Mouse (Mus musculus): ENCODE data around the gene Rps6kc1. TPM values are rescaled to one million over a fixed set of nuclear protein-coding genes. Genes with fewer than 3 reads are reported as not detected.
"Not testable (repeated sequence)": the region's sequence is repeated elsewhere in the genome, so short reads cannot be mapped to it uniquely, and the experiment has no call there.

Rps6kc1 gene
- polyA plus RNA-seq, 1 experiment from 2014 or later, result 11.9 TPM

DNA sequence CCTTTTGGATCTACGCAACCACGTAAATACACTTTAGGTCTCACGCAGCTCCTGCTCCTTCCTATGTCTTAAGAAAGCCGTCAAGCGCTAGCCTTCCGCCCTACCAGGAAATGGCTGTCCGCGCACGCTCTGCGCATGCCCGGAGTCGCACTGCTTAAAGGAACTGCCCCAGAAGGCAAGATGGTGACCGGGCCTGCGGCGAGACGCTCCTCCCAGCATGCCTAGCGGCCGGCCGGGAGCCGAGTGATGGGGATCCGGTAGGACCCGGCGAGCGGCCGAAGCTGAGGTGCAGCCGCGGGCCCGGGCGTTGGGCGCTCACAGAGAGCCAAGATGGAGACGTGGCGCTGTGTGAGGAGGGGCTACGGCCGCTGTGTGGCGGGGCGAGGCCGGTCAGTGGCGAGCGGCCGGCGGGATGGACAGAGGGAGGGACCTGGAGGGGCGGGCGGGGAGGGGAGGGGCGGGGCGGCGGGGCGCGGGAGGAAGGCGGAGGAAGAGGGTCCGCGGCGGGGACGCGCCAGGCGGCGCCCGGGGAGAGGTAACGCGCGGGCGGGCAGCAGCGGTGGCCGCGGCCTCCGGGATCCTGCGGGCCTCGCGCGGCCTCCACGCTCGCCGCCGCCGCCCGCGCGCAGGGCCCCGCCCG, 16.9 kb upstream of the Rps6kc1 start:
- ATAC-seq (ENCODE audit: insufficient number of reproducible peaks, low FRiP score), result peak; percentile 99
- Histone ChIP-seq H3K9ac (peak overlapping the region; percentile 97), H3K4me1 (replicated peaks) (peaks cover 14% of the 10 kb centered on the region), H3K4me2 (peak overlapping the region; percentile 84), H3K4me3 (peak overlapping the region; percentile 88), H3K9me3 (replicated peaks) (no peaks in the 10 kb centered on the region), H3K27me3 (replicated peaks) (0 out of 2 replicates have a peak, but pooled peaks cover 4% of the 10 kb centered on the region), H3K36me3 (peaks cover 4% of the 10 kb centered on the region; the same call in 1 of the 2 replicates), H3K27ac (ENCODE audit: poor library complexity, severe bottlenecking) (peak overlapping the region; percentile 99)
- whole genome bisulfite sequencing, result under 1% methylated on average over 56 of the region's 79 CpGs

DNA sequence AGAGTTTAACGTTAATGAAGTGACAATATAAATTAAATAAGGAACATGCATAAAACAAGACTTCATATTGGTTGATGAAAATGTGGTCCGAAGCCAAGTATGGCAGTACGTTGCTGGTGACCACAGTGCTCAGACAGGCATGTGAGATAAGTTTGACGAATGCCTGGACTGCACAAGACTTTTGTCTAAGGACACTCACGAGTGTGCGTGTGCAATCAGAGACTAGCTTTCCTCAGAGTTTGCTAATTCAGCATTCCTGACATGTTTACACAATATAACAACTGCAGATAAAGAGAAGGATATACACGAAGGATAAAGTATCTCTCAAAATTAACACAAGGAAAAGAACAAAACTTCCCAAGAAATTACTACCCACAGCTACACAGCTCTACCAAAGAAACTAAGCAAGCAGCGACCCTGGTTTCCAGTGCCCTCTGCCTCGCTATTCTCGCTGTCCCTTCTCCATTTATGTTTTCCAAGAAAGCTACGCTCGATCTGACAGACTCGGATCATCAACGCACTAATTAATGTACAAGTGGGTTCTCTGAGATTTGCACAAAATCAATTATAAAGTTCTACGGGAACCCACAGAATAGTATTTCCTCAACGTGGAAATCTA, 16.3 kb upstream of the Rps6kc1 start:
- H3K9me3 ChIP-seq (replicated peaks), result no peaks in the 10 kb centered on the region
- 9% methylated on average over 16 of the region's 16 CpGs for WGBS
- H3K27me3 ChIP-seq (replicated peaks), result 0 out of 2 replicates have a peak, but pooled peaks cover 4% of the 10 kb centered on the region

DNA sequence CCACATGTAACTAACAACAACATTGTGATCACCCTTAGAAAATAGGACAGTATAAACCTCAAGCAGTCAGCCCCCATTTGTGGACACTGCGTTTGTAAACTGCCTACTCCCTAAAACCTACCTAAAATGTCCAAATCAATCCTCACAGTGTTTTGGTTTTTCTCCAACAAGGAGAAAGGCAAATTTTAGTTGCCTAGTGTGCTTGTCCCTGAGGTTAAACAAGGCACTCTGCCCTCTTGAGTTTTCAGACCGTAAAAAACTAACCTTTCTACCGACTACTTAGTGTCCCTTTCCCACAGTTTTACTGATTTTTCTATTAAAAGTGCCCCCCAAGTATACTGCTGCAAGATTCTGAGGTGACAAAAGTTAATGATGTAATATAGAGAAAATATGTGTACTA, 15.7 kb upstream of the Rps6kc1 start:
- 84% methylated on average over 3 of the region's 3 CpGs for WGBS
- H3K36me3 ChIP-seq, result no peaks in the 10 kb centered on the region
- 0 out of 2 replicates have a peak, but pooled peaks cover 4% of the 10 kb centered on the region for H3K27me3 ChIP-seq (replicated peaks)
- peaks cover 14% of the 10 kb centered on the region for H3K4me1 ChIP-seq (replicated peaks)
- H3K27ac ChIP-seq (ENCODE audit: poor library complexity, severe bottlenecking), result no peak overlapping the region
- no peak overlapping the region for H3K9ac ChIP-seq
- no peak for ATAC-seq (ENCODE audit: insufficient number of reproducible peaks, low FRiP score)
- H3K9me3 ChIP-seq (replicated peaks), result no peaks in the 10 kb centered on the region
- peak overlapping the region; percentile 84; the same call in 1 of the 2 replicates for H3K4me2 ChIP-seq
- no peak overlapping the region for H3K4me3 ChIP-seq

More for the DNA sequence above, 16.3 kb upstream of the Rps6kc1 start:
- 0 out of 2 replicates have a peak, but pooled peaks have one; percentile 1 for ATAC-seq (ENCODE audit: insufficient number of reproducible peaks, low FRiP score)
- Histone ChIP-seq H3K4me1 (replicated peaks) (peaks cover 14% of the 10 kb centered on the region), H3K27ac (ENCODE audit: poor library complexity, severe bottlenecking) (peak overlapping the region; percentile 99), H3K4me3 (peak overlapping the region; percentile 88), H3K36me3 (peaks cover 2% of the 10 kb centered on the region; the same call in 1 of the 2 replicates), H3K4me2 (peak overlapping the region; percentile 84), H3K9ac (peak overlapping the region; percentile 97)

DNA sequence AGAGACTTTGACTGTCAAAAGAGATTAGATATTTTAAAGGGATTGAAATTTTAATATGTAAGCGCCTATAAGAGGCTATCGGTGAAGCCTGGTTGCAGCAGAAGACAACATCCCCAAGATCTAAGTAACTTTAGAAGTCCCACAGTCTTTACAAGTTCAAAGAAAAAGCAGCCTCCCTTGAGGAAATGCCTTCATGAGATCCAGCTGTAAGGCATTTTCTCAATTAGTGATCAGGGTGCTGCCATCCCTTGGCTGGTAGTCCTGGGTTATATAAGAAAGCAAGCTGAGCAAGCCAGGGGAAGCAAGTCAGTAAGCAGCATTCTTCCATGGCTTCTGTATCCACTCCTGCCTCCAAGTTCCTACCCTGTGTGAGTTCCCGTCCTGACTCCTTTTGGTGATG, 13.2 kb upstream of the Rps6kc1 start, which contains the start of gene Angel2:
TSS of gene Angel2 (plus strand) at position 301 of the 400 bp plus-strand sequence.
- not testable (repeated sequence) for H3K27ac ChIP-seq (ENCODE audit: poor library complexity, severe bottlenecking); H3K9ac ChIP-seq; H3K4me3 ChIP-seq; H3K36me3 ChIP-seq; H3K4me2 ChIP-seq; ATAC-seq (ENCODE audit: insufficient number of reproducible peaks, low FRiP score); H3K4me1 ChIP-seq (replicated peaks); H3K9me3 ChIP-seq (replicated peaks); H3K27me3 ChIP-seq (replicated peaks)
- WGBS, result 76% methylated on average over 3 of the region's 3 CpGs

DNA sequence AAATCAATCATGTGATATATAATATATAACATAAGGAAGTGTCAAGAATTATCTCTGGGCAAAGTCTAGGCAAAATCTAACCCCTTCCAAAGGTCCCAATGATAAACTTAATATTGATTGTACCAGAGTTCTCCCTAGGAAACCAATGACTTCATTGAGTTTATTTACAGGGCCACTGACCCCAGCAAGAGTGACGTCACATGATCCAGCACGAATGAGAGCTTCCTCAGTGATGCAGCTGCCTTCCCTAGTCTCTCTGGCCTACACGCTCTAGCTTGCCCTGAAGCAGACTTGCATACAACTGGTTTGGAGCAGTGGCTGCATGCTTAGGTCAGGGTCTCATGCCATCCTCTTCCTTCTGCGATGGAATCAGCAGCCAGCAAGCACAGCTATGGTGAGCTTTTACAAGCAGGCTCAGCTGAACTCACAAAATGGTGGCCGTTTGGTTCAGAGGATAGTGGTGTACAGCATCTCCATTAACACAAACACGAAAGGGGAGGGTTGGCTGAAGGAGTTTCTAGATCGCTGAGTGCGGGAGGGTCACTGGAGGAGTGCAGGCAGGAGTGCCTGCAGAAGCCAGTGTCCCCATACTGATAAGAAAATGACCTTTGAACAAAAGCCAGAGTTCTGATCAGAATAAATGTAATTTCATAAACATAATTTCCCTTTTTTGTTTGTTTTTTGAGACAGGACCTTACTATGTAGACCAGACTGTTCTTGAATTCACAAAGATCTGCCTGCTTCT, 8.3 kb upstream of the Rps6kc1 start:
- Histone ChIP-seq H3K4me1 (replicated peaks) (peaks cover 5% of the 10 kb centered on the region; the same call in 1 of the 2 replicates), H3K4me2 (no peak overlapping the region), H3K27ac (ENCODE audit: poor library complexity, severe bottlenecking) (no peak overlapping the region), H3K9me3 (replicated peaks) (no peaks in the 10 kb centered on the region), H3K4me3 (no peak overlapping the region), H3K27me3 (replicated peaks) (0 out of 2 replicates have a peak, but pooled peaks cover 4% of the 10 kb centered on the region), H3K9ac (no peak overlapping the region), H3K36me3 (no peaks in the 10 kb centered on the region)
- WGBS, result 68% methylated on average over 8 of the region's 8 CpGs
- no peak for ATAC-seq (ENCODE audit: insufficient number of reproducible peaks, low FRiP score)

DNA sequence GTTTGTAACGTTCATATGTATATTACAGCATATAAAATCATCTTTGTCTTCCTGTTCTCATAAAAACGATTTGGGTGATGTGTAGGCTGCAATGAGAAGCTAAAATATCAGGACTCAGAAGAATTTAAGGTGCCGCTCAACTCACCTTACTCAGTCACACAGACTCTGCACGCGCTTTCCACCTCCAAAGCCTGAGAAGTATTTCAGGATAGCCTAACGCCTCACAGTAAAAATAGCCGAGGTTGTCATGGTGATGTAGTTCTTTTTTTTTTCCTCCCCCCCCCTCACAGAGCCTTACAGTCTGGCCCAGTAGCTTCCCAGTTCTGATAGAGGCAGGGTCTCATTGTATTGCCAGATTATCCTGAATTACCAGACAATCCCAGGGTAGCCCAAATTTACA, 7.4 kb upstream of the Rps6kc1 start:
- 42% methylated on average over 7 of the region's 7 CpGs for WGBS
- no peaks in the 10 kb centered on the region for H3K9me3 ChIP-seq (replicated peaks)
- ATAC-seq (ENCODE audit: insufficient number of reproducible peaks, low FRiP score), result no peak
- H3K4me2 ChIP-seq, result no peak overlapping the region
- no peak overlapping the region for H3K27ac ChIP-seq (ENCODE audit: poor library complexity, severe bottlenecking)
- H3K4me1 ChIP-seq (replicated peaks), result peaks cover 5% of the 10 kb centered on the region; the same call in 1 of the 2 replicates
- no peaks in the 10 kb centered on the region for H3K36me3 ChIP-seq
- 0 out of 2 replicates have a peak, but pooled peaks cover 4% of the 10 kb centered on the region for H3K27me3 ChIP-seq (replicated peaks)
- no peak overlapping the region for H3K9ac ChIP-seq
- no peak overlapping the region for H3K4me3 ChIP-seq

DNA sequence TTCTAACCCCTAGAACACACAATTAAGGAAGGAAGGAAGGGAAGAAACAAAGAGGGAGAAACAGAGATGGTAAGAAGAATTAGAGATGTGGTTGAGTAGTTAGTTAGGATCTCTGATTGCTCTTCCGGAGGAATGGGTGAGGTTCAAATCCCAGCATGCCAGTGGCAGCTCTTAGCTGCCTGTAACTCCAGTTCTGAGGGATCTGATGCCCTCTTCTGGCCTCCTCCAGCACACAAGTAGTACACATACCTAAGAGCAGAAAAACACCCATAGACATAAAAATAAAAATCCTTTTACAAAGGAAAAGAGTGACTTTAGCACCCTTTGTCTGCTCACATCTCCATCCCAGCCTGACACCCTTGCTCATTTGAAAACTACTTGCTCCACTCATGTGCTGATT, 1.1 kb upstream of the Rps6kc1 start:
- H3K27ac ChIP-seq (ENCODE audit: poor library complexity, severe bottlenecking), result no peak overlapping the region
- no peak overlapping the region for H3K4me2 ChIP-seq
- H3K36me3 ChIP-seq, result no peaks in the 10 kb centered on the region
- ATAC-seq (ENCODE audit: insufficient number of reproducible peaks, low FRiP score), result no peak
- peaks cover 11% of the 10 kb centered on the region for H3K4me1 ChIP-seq (replicated peaks)
- no peaks in the 10 kb centered on the region for H3K27me3 ChIP-seq (replicated peaks)
- H3K4me3 ChIP-seq, result no peak overlapping the region
- no peaks in the 10 kb centered on the region for H3K9me3 ChIP-seq (replicated peaks)
- WGBS, result 57% methylated on average over 1 of the region's 1 CpGs
- no peak overlapping the region for H3K9ac ChIP-seq

DNA sequence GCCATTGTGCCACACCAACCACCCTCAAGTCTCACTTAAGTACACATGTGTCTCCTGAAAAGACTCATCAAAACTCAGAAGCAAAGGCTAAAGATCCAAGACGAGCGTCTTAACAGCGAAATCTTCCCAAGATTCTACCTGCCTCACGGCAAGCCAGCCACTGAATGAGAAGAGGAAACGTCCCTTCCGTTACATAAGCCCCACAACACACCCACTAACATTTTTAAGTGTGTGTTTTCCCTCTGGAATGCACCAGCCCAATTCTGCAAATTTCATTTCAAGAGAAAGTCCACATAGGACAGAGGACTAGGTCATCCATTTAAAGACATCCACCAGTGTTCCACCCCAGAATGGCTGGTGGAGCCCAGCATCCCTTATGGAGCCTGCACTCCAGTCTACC, 734 bp downstream of the Rps6kc1 start:
- Histone ChIP-seq H3K27ac (ENCODE audit: poor library complexity, severe bottlenecking) (no peak overlapping the region), H3K27me3 (replicated peaks) (no peaks in the 10 kb centered on the region), H3K9me3 (replicated peaks) (no peaks in the 10 kb centered on the region), H3K4me2 (peak overlapping the region; percentile 79), H3K36me3 (no peaks in the 10 kb centered on the region), H3K4me1 (replicated peaks) (peaks cover 11% of the 10 kb centered on the region), H3K9ac (peak overlapping the region; percentile 88), H3K4me3 (peak overlapping the region; percentile 90)
- WGBS, result 83% methylated on average over 6 of the region's 6 CpGs
- no peak for ATAC-seq (ENCODE audit: insufficient number of reproducible peaks, low FRiP score)

DNA sequence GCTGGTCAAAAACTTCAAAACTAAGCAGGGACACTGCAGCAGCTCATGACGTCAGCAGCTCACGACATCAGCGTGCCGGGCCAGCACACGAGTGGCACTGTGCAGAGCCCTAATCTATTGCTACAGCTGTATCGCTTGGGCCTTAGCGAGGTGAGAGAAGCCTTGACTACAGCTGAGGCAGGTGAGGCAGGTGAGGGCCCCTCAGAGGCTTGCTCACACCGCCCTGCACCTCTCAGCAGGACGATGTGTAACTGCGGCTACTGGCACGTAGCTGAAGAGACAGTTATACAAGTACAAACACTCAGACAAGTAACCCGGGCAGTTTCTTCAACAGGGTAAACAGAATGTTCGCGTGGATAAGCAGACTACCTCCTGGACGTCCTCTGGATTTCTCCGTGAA, 6.9 kb downstream of the Rps6kc1 start:
- ATAC-seq (ENCODE audit: insufficient number of reproducible peaks, low FRiP score), result no peak
- 88% methylated on average over 16 of the region's 16 CpGs for WGBS

DNA sequence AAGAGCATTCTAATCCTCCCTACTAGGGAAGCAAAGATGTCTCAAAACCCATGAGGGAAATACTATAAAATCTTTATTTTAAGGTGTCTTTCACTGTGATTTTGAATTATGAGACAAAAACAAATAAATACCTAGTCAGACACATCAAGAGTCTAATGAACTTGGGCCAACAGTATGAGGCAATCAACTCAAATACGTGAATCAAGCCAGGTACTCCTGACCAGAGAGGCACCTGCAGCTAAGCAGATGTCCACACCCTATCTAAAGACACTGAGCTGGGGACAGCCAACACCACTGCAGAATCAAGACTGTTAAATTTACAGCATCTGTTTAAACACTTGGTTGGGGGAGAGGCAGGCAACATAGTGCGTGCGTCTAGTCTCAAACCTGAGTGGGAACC, 7.4 kb downstream of the Rps6kc1 start:
- no peak for ATAC-seq (ENCODE audit: insufficient number of reproducible peaks, low FRiP score)
- no peaks in the 10 kb centered on the region for H3K9me3 ChIP-seq (replicated peaks)
- no peaks in the 10 kb centered on the region for H3K27me3 ChIP-seq (replicated peaks)
- peaks cover 1% of the 10 kb centered on the region; the same call in 1 of the 2 replicates for H3K4me1 ChIP-seq (replicated peaks)
- WGBS, result 89% methylated on average over 3 of the region's 3 CpGs
- H3K4me2 ChIP-seq, result no peak overlapping the region
- no peak overlapping the region for H3K4me3 ChIP-seq
- peaks cover 17% of the 10 kb centered on the region for H3K36me3 ChIP-seq
- H3K27ac ChIP-seq (ENCODE audit: poor library complexity, severe bottlenecking), result no peak overlapping the region
- H3K9ac ChIP-seq, result no peak overlapping the region

More for the DNA sequence above, 6.9 kb downstream of the Rps6kc1 start:
- H3K27me3 ChIP-seq (replicated peaks), result no peaks in the 10 kb centered on the region
- no peaks in the 10 kb centered on the region for H3K4me1 ChIP-seq (replicated peaks)
- H3K9ac ChIP-seq, result no peak overlapping the region
- H3K4me3 ChIP-seq, result no peak overlapping the region
- H3K9me3 ChIP-seq (replicated peaks), result no peaks in the 10 kb centered on the region
- no peak overlapping the region for H3K27ac ChIP-seq (ENCODE audit: poor library complexity, severe bottlenecking)
- H3K4me2 ChIP-seq, result no peak overlapping the region
- H3K36me3 ChIP-seq, result peaks cover 15% of the 10 kb centered on the region

DNA sequence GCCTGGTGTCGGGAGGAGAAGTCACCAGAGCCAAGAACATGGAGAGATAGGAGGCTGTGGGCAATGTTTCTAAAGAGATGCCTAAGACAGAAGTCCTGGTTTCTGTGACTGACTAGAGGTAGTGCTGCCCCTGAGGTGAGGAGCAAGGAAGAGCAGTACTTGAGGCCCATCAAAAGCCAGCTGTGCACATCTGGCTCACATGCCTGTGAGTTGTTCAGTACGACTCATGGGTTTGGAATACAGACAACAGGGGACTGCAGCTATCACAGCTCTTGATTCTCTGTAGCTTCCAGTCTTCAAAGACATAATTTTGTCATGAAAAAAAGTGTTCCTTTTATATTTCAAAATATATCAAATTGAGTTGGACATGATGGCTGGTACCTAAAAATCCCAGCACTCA, 10.5 kb downstream of the Rps6kc1 start:
- Histone ChIP-seq H3K4me1 (replicated peaks) (peaks cover 3% of the 10 kb centered on the region; the same call in 1 of the 2 replicates), H3K9me3 (replicated peaks) (no peaks in the 10 kb centered on the region), H3K27me3 (replicated peaks) (no peaks in the 10 kb centered on the region), H3K9ac (no peak overlapping the region), H3K4me3 (no peak overlapping the region), H3K4me2 (no peak overlapping the region), H3K27ac (ENCODE audit: poor library complexity, severe bottlenecking) (no peak overlapping the region), H3K36me3 (peaks cover 47% of the 10 kb centered on the region)
- no peak for ATAC-seq (ENCODE audit: insufficient number of reproducible peaks, low FRiP score)
- WGBS, result 69% methylated on average over 2 of the region's 2 CpGs
